Mouse (Mus musculus) thymus, adult 18-20 months (tissue): ENCODE data around the gene Slc13a2.

ENCODE experiments used
- DNase-seq, 2 experiments: peaks; one replicate each; pipeline ENCODE4 v3.0.0; 2022; ENCODE audit warnings: mixed read lengths in 2 of 2

The Slc13a2 gene

DNA sequence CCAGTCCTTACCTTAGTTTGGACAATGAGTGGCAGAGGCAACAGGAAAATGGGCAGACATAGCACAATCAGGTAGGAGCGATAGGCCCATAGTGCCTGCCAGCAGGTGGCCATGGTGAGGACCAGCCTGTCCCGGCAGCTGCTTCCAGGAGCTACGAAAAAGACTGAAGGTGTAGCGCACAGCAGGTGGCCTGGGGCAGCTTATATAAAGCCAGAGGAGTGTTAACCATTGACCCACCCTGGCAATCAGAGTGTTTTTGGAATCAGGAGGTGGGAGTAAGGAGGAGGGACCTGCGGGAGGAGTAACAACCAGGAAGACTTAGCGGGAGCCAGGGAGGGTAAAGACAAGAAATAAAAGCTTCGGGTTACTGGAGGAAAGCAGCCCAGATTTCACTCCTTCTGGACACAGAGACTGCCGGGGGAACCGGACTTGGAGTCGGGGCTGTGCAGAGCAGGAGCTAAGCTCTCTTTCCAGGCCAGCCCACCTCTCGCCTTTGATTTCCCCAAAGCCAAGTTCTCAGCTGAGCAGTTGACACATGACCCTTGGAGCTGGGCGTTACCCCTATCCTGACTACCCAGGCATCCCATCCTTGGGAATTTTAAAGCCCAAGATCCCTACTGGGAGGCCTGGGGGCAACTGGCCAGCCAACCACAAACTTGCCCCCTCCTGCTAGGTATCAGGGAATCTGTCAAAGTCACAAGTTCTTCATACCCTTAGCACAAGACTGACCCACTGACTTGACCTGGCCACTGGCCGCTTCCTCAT, at the start of gene Slc13a2:
TSS of gene Slc13a2 (minus strand) at position 163 of the 765 bp plus-strand sequence.
- no peak for DNase-seq

DNA sequence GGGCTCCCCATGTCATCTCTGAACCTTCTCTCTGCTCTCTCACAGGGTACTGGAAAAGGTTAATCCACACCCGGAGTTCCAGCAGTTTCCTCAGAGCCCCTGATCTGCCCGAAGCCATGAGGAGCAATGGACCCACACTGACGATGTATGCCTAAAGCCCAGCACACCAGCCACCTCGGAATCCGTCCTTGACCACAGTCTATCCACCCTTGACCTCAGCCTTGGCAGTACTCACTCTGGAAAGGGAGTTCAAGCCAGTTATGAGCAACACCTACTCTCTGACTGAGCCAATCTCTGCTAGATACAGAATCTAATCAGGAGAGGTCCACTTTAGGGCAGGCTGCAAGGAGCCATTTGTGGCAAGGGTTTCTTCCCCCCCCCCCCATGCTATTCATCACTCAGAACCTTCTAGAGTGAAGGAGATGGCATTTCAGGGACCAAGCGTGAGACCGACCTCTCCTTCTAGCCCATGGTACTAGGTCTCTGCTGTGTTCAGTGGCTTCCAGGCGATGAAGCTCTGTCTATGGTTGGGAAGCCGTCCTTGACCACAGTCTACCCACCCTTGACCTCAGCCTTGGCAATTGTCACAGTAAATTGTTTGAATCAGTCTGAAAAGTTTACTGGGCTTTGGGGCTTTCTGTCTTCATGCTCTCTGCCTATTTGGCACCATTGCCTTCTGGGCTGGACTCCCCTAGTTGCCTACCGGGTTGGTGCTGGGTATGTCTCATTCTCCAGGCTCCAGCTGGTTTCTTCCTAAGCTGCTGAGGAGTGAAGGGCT, 49.5 kb upstream of the Slc13a2 start:
- no peak for DNase-seq

DNA sequence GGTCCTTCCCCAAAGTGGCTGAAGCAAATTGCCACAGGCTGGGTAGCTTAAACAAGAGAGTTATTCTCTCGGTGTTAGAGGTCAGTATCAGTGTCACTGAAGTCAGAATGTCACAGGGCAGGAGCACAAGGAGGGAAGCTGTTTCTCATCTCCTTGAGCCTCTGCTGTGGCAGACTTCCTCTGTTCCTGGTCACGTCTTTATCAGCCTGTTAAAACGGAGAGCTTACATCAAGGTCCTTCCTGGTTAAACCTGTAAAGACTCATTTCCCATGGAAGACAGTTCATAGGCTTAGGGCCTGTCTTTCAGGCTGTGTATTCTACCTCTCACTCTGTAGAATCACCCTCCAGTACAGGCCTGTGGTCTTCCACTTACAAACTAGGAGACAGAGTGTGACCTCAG, 45.9 kb upstream of the Slc13a2 start:
- DNase-seq, result no peak

DNA sequence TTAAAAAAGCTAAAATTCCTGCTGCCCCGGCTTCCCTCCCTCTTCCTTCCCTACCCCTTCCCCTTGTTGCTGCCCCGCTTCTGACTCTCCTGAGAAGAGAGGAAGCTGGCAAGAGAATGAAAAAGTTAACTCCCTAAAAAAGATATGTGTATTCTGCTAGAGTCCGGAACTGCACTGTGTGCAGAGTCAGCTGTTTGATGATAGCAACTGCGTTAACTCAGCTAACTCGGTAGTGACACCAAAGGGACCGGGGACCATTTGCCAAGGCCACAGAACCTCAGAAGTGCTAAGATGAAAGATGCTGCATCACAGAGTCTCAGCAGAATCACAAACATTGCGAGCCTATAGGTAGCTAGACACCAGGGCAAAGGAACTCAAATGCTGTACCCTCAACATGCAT, 45.5 kb upstream of the Slc13a2 start:
- DNase-seq, result no peak

DNA sequence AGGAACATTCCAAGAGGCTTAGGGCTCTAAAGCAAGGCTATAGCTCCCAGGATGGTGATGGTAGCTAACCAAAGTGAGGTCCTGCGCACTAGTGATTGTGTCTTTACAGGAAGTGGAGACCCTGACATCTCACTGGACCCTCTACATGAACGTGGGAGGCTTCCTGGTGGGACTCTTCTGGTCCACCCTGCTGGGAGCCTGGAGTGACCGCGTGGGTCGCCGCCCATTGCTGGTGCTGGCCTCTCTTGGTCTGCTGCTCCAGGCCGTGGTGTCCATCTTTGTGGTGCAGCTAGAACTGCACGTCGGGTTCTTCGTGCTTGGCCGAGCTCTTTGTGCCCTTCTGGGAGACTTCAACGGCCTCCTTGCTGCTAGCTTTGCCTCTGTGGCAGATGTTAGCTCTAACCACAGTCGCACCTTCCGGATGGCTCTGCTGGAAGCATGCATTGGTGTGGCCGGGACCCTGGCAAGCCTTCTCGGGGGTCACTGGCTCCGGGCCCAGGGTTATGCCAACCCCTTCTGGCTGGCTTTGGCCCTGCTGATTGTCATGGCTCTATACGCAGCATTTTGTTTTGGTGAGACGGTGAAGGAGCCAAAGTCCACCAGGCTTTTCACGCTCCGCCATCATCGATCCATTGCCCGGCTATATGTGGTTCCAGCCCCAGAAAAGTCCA, 44.4 kb upstream of the Slc13a2 start:
- DNase-seq, result no peak

DNA sequence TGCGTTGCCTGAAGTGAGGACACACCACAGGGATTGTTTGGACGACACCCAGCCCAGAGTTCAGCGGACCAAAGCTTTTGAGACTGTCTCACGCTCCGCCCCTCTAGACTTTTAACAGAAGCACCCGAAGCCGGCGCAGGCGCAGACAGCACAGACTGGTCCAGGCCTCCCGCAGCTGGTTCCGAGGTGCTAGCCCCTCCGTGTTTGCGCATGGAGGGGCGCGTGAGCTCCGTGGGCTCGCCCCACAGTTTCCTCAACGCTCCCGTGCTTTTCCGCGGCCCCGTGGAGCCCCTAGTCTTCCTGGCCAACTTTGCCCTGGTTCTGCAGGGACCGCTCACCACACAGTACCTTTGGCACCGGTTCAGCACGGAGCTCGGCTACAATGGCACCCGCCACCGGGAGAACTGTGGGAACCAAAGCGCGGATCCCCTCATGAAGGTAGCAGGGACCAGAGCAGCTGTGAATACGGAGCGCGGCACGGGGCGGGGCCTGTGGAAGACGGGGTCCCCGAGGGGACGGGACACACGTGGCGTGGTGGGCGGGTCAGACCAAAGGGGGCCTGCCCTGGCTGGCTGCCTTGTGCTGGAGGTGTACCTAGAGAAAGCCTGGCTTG, 43.7 kb upstream of the Slc13a2 start, which contains the start of gene Slc46a1:
TSS of gene Slc46a1 (plus strand) at position 130 of the 613 bp plus-strand sequence.
- DNase-seq, result peak; percentile 58 to 65

DNA sequence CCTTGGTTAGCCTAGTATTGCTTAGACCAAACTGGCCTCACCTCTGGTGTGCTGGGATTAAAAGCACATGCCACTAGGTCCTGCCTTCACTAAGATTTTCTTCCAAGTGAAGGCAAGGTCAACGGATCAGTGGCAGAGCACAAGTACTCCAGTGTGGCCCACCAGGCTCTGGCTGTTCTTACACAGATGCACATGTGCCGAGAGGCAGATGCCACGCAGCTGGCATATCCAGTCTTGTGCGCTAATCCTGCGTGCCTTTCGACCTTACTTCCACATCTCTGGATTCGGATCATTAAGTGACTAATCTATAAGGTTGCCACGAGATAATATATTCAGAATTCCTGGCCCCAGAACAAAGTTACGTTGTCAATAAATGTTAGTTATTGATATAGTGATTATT, 43.1 kb upstream of the Slc13a2 start:
- DNase-seq, result no peak

DNA sequence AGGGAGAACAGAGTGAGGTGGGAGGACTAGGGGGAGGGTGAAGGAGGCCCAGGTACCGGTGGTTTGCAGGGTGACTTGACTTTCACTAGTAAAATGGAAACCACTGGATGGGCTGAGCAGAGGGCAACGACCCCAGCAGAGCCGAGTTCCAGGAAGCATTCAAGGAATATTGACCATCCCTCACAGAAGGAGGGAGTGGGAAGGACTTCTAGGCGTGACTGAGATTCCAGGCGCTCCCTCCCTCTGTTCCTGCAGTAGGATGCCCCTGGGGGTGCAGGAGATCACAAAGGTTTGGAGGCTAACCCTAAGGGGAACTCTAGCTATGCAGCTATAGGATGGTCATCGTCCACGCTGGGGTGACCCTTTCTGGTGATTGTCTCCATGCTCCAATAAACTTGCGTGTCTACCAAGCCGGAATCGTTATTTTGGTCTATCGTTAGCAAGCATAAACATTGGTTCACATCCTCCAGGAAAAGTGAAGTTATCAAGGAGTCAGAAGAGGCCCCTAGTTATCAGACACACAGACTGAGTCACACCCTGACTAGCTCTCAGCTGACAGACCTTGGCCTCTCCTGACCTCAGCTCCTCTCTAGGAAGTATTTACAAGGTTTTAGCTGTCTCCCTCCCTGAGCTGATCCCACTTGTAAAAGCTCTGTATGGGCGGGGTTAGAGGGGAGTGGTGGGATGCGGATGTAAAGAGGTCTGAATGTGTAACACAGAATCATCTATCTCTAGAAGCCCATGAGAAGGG, 41.4 kb upstream of the Slc13a2 start:
- DNase-seq, result no peak

DNA sequence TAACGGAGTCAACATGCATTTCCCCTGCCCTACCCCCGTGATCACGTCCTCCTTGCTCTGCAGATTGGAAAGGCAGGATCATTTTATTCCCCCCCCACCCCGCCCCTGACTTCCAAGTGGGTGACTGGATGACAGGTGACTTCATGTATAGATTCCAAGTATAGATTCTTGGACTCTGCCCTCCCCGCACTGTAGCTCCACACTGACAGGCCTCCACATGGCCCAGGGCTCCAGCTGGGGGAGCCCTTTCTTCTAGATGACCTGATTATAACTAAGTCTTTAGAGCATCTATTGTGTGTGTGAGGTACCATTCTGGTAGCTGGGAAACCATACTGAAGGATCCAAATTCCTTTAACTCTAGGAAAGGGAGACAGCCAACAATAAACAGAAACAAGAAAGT, 40.7 kb upstream of the Slc13a2 start:
- DNase-seq, result no peak

DNA sequence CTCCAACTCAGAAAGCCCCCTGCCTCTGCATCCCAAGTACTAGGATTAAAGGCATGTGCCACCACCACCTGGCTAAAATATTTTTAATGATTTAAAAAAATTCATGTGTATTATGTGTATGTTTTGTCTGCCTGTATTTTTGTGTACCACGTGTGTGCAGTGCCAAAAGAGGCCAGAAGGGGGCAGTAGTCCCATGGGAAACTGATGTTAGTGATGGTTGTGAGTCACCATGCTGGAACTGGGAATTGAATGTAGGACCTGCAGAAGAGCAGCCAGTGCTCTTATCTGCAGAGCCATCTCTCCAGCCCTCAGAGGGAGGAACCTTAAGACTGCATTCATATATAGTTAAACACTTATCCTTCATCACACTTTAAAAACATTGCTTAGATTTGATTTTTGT, 39.9 kb upstream of the Slc13a2 start:
- no peak for DNase-seq

DNA sequence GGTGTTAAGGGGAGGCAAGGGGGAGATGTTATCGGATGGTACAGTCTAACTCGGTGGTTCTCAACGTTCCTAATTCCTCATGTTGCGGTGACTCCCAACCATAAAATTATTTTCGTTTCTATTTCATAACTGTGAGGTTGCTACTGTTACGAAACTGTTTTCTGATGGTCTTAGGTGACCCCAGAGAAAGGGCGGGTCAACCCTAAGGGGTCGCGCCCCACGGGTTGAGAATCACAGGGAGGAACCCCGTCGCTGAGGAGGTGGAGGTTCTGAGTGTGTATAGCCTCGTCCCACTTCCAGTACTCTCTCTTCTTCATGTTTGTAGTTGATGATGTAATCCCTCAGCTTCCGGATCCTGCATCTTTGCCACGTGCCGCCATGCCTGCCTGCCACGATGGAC, 36.7 kb upstream of the Slc13a2 start:
- DNase-seq, result no peak

DNA sequence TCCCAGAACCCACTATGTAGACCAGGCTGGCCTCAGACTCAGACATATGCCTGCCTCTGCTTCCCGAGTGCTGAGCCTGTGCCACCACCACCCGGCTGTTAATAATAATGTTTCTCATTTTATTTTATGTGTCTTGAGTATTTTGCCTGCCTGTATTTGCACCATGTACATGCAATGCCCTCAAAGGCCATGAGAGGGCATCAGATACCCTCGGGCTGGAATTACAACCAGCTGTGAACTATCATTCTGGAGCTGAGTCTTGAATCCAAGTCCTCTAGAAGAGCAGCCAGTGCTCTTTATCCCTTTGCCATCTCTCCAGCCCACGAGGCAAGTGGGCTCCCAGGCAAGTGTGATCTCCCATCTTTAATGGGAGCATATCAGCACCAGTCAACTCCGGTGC, 33.3 kb upstream of the Slc13a2 start:
- DNase-seq, result no peak

DNA sequence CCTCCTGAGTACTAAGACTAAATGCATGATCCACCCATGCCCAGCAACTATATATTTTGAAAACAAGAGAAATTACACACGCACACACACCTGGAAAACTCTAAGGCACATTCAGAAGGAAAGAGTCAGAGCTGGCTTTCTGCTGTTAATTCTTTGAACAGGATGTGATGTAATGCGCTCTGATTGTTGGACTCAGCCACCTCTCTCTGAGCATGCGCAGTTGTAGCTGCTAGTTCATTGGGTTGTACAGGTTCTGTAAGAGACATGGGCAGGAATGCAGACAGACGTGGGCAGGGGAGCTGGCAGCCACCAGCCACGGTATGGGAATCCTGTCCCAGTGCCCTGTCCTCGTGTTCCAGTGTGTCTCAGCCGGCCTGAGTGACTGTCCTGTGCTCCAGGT, 32.3 kb upstream of the Slc13a2 start:
- DNase-seq, result no peak

DNA sequence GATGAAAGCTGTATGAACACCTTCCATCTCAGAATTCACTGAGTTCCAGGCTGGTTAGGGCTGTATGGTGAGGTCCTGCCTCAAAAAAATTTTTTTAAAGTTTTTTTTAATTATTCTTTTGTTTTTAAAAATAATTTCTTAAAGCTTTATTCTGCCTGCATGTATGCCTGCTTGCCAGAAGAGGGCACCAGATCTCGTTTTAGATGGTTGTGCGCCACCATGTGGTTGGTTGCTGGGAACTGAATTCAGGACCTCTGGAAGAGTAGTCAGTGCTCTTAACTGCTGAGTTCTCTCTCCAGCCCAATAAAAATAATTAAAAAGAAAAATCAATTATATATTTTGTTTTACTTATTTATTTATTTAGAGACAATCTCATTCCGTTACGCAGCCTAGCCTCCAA, 31.7 kb upstream of the Slc13a2 start:
- peak in 1 of 2 experiments; percentile 26 for DNase-seq

DNA sequence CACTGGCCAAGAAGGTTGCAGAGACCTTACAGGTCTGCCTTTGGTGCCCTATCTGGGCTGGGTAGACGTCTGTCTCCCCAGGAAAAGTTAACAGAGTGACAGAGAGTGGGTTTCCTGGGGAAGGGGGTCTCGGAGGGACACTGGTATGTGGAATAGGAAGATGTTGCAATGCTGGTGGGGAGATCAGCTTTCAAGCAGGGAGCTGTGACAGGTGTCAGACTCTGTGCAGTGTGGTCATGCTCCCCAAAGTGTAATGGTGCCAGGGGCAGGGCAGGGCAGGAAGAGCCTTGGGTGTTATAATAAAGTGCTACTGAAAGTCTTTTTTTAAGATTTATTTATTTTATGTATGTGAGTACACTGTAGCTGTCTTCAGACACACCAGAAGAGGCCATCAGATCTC, 28.3 kb upstream of the Slc13a2 start:
- no peak for DNase-seq

DNA sequence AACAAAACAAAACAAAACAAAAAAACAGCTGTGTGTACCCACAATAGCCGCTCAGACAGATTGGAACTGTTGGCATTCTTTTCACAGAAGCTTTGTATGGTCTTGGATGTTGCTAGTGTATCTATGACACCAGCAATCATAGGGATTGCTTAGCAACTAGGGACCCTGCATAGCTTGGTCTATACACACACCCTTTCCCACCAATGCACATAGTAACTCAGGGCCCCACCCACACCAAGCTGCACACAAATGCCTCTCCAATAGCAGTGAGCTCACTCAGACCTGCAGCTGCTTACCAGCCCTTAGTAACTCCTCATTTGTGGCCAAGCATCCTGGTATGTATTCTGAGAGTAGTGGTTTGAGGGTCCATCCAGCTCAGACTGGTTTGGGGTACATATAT, 26.2 kb upstream of the Slc13a2 start:
- no peak for DNase-seq

DNA sequence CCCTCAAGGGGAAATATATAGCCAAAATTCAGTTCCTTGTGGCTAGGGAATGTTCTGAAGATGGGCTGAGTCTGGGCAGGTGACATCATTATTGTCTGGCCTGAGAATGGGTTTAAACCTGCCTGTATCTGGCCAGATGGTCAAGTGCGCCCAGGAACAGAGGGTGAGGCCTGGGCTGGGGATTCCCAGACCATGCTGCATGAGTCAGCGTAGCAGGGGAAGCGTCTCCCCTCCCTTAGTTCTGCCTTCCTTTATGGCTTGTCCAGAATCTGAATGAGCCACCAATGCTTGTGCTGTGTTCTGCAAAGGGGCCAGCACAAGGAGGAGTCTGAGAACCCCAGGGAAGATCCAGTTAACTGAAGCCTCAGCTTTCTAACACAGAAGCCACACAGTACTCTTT, 25.2 kb upstream of the Slc13a2 start:
- DNase-seq, result no peak

DNA sequence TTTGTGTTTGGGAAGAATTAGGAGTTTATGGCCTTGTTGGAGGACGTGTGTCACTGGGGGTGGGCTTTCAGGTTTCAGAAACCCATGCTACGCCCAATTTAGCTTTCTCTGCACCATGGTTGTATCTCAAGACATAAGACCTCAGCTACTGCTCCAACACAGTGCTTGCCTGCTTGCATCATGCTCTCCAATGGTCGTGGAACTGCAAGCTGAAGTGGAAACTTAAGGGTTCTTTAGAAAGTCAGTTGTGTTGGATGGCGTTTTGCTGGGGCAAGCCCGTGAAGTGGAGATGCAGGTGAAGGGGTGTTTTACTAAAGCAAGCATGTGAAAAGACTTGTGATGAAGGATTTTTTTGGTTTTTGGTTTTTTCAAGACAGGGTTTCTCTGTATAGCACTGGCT, 21.1 kb upstream of the Slc13a2 start:
- no peak for DNase-seq

DNA sequence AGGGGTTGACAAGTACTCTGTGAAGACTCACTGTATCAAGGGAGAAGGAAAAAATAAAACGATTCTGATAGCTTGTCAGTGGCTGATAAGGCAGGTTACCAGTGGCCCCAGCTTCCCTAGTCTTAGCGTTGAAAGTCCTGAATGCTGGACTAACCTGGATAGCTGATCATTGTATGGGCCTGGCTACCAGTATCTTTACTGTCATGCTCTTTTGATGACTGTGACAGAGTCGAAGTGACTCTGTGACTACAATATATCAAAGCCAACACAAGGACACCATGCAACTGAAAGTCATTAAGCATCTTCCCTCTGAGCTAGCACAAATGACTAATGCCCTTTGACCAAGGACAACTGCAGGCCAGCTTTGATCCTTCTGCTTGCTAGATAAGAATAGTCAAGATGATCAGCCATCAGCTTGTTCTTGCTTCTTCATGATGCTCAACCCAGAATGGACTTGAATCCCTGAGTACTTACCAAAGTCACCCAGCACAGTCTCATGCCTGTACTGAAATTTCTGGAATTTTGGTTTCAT, 16.4 kb upstream of the Slc13a2 start:
- DNase-seq, result no peak

DNA sequence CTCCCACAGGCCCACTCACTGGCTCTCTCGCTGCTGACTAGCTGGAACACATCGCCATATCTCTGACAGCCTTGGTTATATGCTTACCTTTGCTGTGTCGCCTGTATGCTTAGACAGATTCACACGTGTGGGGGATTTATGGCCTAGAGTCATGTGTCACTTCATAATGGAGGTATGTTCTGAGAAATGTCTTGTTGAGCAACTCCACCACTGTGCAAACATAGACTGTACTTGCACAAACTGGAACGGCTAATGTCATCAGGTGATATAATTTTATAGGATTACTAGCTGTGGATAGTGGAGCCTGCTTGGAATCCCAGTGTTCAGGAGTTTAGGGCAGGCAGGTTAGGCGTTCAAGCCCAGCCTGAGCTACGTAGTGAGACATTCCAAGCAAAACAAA, 15.2 kb upstream of the Slc13a2 start:
- DNase-seq, result no peak

DNA sequence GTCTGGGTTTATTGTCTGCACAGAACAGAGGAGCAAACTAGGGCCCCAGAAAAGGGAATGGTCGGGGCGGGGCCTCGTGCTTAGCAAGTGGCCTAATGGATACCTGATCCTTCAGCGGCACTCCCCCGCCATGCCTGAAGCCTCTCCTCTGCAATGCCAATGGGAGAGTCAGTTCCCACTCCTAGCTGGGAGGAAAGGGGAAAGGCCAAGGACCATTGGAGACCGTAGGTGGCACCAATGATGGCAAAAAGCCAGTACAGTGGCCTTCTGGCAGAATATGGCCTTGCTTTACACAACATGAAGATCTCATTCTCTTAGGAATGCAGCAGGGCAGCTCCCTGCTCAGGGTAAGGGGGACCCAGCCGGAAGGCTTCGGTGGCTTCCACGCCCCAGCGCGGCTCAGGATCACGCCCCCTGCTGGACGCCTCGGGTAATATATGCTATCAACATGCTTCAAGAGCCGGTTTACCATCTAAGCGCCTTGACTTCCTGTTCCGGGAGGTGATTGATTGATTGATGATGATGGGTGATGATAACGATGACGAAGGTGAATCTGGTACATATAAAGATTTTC, 13.8 kb upstream of the Slc13a2 start:
- DNase-seq, result peak in 1 of 2 experiments; percentile 20

DNA sequence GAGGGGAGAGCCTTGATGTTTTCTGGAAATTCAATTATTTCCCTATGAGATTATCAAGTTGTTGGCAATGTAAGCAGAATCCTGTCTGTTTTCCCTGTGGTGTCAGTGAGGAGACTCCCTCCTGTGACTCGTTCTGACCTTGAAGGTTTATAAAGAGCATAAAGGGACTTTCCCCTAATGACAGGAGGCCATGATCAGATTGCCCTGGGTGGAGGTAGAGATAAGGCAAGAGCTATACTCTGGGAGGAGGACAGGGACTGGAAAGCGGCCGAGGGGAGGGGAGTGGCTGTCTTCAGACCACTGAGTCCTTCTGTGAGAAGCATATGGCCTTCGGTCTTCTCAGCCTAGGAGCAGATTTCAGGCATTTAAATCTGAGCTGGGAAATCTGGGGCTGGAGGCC, 12.0 kb upstream of the Slc13a2 start:
- no peak for DNase-seq
